Mouse (Mus musculus) urinary bladder, adult 2 months (tissue): ENCODE measurements around the gene Teddm1a. TPM values are rescaled to one million over a fixed set of nuclear protein-coding genes. Genes with fewer than 3 reads are reported as not detected.

Experiments
- DNase-seq: peaks from one replicate; pipeline ENCODE4 v3.0.0; 2022; ENCODE audit warnings: low spot score
- polyA plus RNA-seq: library from polyadenylated mRNA; depleted of rRNA; stranded (reverse); fragments of >200 nt; gene quantifications from 2 replicates; pipeline ENCODE4 v1.2.3, GENCODE M21; 2012

Gene Teddm1a
- polyA plus RNA-seq, 1 experiment = not detected

GRCm38 (mm10) chr1:153904236-153904635, 12.7 kb downstream of the Teddm1a start:
- DNase-seq = no peak

- no peak for DNase-seq
Observed at GRCm38 (mm10) chr1:153905884-153906283, 14.3 kb downstream of the Teddm1a start.

DNA sequence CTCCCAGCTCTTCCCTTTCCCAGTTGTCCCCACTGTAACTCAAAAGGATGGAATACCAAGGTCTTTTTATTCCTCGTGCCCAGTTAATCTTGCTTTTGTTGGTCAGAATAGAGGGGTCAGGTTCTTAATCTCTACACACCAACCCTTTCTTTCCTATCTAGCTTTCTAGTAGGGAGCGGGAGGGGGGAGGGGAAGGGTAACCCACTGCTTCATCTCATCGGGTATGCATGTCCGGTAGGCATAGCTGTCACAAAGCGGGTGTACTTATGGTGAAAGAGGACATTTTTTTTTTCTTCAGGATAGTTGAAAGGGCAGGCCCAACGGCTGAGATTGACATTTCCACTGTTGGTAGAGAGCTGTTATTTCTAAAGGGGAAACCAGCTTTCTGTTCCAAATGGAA, 16.7 kb downstream of the Teddm1a start:
- no peak for DNase-seq

DNA sequence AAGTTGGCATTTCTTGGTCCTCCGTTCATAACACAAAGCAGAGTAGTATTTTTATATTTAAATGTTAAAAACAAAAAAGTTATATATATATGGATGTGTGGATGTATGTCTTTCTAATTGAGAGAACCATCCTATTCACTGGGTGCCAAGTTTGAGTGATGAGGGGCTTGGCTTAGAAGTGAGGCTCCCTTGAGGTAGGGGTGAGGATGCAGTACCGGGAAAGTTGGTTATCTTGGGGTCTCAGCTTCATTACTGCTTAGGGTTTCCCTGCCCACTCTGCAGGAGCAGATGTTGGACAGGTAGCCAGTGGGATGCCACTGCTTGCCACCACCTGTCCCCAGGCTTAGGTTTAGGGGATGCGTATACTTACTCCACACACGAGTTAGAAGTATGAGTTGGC, 17.2 kb downstream of the Teddm1a start:
- no peak for DNase-seq

DNA sequence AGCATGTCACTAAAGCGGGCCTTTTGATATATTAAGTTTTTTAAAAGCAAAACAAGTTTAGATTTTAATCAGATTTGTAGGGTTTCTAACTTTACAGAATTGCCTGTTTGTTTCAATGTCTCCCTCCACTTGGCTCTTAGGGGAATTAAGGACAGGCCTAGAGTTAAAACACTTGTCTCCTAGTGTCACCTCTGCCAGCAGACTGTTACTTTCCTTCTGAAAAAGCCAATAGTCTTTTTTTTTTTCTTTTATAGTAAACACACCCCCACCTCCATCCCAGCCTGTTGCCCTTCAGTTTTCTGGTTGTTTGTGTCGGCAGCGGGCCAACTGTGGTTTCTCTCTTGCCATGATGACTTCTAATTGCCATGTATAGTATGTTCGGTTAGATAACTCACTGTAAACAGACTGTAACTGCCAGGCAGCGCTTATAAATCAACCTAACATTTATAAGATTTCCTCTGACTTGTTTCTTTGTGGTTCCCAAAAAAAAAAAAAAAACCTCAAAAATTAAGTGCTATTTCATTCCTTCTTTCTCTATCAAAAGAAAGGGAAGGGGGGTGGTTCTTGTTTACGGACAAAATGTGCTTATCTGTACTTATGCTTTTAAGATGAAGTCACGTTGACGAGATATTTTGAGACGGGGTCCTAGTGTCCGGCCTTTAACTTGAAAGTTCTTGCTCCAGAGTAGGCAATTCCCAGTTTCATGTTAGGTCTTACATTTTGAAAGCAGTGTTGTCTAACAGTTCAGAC, 17.8 kb downstream of the Teddm1a start:
- no peak for DNase-seq

GRCm38 (mm10) chr1:153909963-153910291, 18.4 kb downstream of the Teddm1a start:
- no peak for DNase-seq

GRCm38 (mm10) chr1:153910423-153910822, 18.9 kb downstream of the Teddm1a start:
- DNase-seq = no peak

DNA sequence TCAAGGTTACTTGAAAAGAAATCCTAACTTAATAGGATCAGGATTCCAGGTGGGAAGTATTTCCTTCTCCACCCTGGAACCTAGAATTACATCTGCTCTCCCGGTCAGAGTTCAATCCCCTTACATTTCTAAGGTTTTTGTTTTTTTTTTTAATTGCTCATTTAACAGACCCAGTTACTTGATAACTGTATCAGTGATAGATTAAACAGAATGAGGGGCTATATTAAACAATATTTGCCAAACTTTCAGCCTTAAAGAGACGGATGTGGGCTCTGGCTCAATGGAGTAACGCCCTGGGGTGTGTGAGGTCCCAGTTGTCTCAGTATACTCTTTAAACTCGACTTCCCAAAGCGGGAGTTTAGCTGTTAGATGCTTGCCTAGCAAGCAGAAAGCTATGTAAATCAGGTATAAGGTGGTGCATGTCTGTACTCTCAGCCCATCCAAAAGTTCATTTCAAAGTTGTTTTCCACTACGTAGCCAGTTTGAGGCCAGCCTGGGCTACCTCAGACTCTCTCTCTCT, 19.8 kb downstream of the Teddm1a start:
- no peak for DNase-seq

- no peak for DNase-seq
Observed at GRCm38 (mm10) chr1:153913869-153914268, 22.3 kb downstream of the Teddm1a start.

- DNase-seq = no peak
Observed at GRCm38 (mm10) chr1:153918521-153919206, 27.1 kb downstream of the Teddm1a start.

GRCm38 (mm10) chr1:153921642-153922041, 30.1 kb downstream of the Teddm1a start:
- no peak for DNase-seq

DNA sequence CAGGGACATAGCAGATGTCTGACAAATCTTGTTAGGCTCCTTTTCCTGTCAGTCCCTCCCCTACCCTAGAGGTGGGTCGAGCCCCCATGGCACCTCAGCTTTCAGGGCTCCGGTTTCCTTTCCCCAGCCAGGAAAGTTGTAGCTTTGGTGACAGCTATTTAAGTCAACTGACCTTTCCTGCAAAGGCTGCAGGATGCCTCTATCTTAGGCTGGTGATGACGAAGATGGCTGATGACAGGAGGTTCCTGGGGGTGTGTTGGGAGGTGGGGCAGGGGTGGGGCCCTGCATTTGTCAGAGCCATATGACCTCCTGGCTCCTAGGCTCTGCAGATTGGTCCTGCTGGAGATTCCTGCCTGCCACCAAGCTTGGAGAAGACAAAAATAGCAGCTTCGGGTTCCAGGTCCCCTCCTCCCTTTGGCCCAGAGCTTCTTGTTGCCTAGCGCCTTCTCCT, 31.1 kb downstream of the Teddm1a start:
- DNase-seq = no peak

- no peak for DNase-seq
Observed at GRCm38 (mm10) chr1:153924395-153925385, 33.1 kb downstream of the Teddm1a start.

DNA sequence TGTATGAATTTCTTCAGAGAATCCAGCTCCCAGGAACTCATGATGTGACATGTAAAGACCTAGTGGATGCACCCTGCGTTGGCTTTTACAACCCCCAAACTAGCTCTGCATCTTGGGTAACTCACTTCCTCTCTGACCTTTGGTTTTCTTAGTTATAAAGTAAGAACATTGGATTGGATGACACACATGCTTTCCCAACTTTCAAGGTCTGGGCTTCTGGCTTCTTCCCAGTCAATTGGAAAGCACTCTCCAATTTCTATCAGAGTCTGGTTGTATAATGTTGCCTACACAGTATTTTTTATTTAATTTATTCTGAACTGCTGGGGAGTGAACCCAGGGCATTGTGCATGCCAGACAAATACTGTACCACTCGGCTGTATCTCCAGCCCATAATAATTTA, 38.9 kb downstream of the Teddm1a start:
- no peak for DNase-seq

DNA sequence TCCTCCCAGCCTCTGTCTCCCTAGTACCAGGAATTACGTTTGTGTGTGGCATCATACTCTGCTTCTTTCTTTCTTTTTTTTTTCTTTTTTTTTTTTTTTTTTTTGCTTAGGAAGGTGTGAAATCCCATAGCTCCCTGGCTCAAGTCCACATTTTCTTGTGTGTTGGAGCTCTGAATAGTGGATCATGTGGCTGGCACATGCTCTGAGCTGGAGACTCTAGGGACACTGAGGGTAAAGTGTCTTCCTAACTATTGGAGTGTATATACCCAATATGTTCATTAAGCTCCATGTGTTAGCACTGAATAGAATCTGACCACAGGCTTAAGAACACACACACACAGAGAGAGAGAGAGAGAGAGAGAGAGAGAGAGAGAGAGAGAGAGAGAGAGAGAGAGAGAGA, 42.2 kb downstream of the Teddm1a start:
- no peak for DNase-seq

DNA sequence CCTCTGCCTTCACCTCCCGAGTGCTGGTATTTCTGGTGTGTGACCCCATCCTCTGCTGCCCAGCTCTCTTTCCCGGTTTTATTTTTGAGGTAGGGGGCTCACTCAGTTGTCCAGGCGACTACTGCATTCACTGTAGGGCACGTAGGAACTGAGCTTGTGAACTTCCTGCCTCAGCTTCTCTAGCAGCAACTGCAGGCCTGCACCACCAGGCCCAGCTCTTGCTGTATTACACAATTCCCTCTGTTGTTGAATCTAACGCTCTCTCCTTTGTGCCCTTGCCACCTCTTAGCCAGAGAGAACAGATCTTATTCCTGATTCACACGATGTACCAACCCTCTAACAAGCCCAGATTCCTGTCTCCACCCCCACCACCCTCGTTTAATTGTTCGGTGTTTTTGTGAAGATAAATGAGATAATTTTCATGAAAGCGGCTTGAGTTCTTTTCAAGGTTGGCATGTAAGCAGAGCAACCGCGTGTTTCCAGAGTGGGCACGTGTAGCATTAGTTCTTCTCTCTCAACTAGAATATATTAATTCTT, 44.4 kb downstream of the Teddm1a start:
- no peak for DNase-seq

- no peak for DNase-seq
Observed at GRCm38 (mm10) chr1:153937025-153937424, 45.5 kb downstream of the Teddm1a start.

DNA sequence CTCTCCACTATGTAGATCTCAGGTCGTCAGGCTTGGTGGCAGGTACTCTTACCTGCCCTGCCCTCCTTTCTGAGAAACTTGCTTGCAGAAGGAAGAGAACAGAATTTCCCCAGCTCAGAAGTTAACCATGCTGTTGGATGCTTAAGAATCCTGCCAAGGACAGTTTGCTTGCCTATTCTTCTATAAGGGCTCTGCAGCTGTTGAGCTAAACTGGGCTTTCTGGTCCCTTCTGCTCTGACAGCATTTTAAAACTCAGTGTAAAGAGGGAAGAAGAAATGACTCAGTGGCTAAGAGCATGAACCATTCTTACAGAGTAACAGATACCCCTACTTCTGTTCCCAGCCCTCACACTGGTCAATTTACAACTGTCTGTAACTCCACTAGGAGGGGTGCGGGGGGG, 49.4 kb downstream of the Teddm1a start:
- DNase-seq = no peak
